Mouse (Mus musculus): Measurements from ENCODE around the gene Ncl.
A peak's percentile ranks its signal among the peaks of the same experiment; 100 is the strongest.

Gene Ncl

DNA sequence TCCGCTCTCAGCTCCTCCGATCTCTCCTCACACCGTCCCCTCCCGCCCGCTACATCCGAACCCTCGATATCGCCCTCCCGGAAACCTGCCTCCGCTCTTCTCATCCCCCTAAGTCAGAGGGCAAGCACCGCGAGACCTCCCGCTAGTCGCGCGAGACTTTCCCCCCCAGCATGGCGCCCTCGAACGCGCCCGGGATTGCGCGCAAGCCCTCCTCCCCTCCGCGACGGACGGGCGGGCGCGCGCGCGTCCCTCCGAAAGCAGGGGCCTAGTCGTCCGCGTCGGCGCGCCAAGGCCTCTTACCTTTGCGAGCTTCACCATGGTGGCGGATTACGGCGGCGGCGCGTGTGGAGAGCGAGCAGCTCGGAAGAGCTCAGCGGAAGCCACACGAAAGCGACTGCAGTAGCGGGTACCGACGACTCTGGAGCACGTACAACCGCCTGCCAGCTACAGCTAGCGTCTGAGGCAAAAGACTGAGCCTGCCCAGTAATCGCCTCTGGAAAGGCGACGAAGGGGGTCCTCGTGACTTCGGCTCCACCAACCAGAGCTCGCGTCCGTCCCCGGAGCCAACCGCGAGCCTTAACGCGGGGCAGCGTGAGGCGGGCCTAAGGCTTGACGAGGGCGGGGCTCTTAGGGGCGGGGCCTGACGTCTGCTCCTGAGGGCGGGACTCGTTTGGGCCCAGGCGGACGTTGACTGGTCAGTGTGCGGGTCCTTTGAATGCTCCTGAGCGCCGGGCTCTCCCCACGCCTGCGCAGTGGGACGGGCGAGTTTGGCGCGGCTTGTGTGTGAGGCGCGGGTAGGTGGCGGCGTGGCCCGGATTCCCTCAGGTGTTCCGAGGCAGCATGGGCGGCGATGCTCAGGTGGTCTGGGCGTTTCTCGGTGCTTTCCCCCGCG, at the start of gene Ncl:
Ncl (minus strand) TSS at position 495 of the 892 bp plus-strand sequence.
- peak; percentile 99 for DNase-seq (ENCODE audit: low spot score)

DNA sequence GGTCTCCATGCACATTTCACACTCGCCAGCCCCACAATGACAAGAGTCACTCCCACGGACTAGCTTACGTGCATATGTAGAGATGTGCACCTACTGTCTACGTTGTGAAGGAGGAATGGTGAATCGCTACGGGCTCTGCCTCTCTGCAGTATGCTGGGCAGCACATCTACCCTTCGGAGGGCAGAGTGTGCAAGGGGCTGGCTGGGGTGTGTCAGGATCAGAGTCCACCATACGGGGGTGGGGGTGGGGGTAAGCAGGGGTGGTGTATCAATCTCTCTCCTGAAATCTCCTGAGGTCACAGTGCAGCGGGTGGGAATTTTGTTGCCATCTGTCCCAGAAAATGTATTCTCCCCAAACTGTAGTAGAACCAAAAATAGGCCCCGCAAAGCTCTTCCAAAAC, 49.3 kb upstream of the Ncl start:
- DNase-seq (ENCODE audit: low spot score): no peak

- DNase-seq (ENCODE audit: low spot score): peak; percentile 49
Measured at GRCm38 (mm10) chr1:86406914-86407313, 47.7 kb upstream of the Ncl start.

GRCm38 (mm10) chr1:86406313-86406712, 47.1 kb upstream of the Ncl start:
- no peak for DNase-seq (ENCODE audit: low spot score)

GRCm38 (mm10) chr1:86404834-86405233, 45.6 kb upstream of the Ncl start:
- DNase-seq (ENCODE audit: low spot score): no peak

DNA sequence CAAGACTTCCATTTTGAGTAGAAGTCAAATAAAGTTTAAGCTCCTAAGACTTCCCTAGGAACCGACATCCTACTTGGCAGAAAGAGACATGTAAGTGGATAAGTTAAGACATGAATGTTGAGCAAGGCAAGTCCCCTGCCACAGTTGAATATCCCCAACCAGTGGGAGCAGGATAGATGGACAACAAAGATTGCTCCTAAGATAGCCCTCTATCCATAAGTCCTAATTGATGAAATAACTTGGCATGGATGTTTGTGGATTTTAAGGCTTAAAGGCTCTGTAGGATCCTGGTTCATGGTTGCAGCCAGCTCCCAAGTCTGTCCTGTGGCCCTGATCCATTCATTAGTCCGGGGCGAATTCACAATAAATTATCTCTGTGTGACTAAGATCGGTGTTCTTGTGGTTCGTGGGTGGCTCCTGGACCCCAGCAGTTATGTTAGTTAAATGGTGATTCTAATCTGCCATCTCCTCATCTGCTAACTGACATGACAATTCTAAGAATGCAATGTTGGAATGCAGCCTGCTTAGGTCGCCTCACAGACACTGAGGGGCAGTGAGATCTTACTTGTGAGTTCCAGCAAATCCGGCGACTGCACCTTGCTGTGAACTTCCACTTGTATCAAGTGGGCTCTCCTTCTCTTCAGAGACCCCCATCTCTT, 41.0 kb upstream of the Ncl start:
- peak; percentile 30 for DNase-seq (ENCODE audit: low spot score)

- no peak for DNase-seq (ENCODE audit: low spot score)
Measured at GRCm38 (mm10) chr1:86399322-86399721, 40.1 kb upstream of the Ncl start.

- no peak for DNase-seq (ENCODE audit: low spot score)
Measured at GRCm38 (mm10) chr1:86398222-86398621, 39.0 kb upstream of the Ncl start.

GRCm38 (mm10) chr1:86397621-86398020, 38.4 kb upstream of the Ncl start:
- DNase-seq (ENCODE audit: low spot score): no peak

GRCm38 (mm10) chr1:86395897-86396296, 36.7 kb upstream of the Ncl start:
- DNase-seq (ENCODE audit: low spot score): no peak

- no peak for DNase-seq (ENCODE audit: low spot score)
Measured at GRCm38 (mm10) chr1:86394246-86394645, 35.0 kb upstream of the Ncl start.

DNA sequence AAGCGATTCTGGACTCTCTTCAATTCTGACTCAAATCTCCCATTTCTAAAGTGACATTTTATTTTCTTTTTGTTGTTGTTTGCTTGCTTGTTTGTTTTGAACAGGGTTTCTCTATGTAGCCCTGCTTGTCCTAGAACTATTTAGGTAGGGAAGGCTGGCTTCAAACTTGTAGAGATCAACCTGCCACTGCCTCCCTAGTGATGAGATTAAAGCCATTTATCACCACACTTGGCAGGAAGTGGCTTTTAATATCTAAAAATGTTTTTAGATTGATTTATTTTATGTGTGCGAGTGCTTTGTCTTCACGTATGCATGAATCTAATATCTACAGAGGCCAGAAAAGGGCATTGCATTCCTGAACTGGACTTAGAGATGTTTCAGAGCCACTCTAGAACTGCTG, 34.0 kb upstream of the Ncl start:
- DNase-seq (ENCODE audit: low spot score): no peak

- peak; percentile 83 for DNase-seq (ENCODE audit: low spot score)
Measured at GRCm38 (mm10) chr1:86391425-86391824, 32.2 kb upstream of the Ncl start.

DNA sequence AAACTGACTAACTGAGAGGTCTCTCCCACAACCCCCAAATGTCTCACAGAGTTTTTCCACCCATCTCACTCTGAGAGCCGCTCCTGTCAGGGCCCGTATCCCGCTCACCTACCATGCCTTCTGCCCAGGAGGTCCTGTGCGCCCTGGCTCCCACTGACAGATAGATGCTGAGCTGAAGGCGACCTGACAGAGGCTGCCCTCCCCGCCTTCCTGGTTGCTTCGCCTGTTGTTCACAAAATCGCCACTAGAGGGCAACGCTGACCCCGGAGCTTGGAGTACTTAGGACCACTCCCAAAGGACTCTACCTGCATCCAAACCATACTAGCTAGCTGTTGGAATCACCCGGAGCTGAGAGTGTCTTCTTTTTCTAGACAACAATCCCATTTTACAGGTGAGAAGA, 30.0 kb upstream of the Ncl start:
- DNase-seq (ENCODE audit: low spot score): peak; percentile 59

- peak; percentile 77 for DNase-seq (ENCODE audit: low spot score)
Measured at GRCm38 (mm10) chr1:86381027-86381426, 21.8 kb upstream of the Ncl start.

DNA sequence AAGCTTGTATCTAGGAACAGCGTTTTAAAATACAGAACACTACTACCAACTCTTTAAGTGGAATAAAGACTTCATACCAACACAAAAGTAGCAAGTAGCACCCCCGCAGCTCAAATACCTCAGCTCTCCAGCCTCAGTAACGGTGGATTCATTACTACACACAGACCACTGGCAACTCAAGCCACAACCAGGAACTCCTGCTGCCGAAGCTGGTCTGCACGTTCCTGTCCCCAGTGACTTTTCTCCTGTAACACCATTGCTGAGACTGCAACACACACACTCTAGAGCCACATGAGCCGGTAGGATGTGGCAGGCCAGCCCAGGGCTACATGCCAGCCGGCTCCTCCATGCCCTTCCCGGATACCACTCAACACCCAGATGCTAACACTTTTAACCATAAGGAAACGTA, 20.0 kb upstream of the Ncl start:
- peak; percentile 28 for DNase-seq (ENCODE audit: low spot score)

- DNase-seq (ENCODE audit: low spot score): no peak
Measured at GRCm38 (mm10) chr1:86378662-86379061, 19.5 kb upstream of the Ncl start.

DNA sequence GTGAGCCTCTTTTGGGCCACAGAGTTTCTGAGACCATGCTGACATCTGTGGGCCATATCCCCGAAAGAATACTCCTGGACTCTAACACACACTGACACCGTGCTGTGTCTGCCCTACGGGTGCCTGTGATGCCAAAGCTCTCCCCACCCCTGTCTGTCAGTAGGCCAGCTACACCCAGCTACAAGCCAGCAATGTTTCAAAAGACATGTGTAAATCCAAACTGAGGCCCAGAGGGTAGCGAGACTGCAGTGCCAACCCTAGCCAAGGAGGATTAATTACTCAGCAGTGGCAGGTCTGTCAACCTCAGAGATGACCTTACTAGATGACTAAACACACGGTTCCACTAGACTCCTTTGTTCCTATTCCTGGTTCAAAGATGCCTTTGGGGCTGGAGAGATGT, 17.2 kb upstream of the Ncl start:
- peak; percentile 54 for DNase-seq (ENCODE audit: low spot score)

DNA sequence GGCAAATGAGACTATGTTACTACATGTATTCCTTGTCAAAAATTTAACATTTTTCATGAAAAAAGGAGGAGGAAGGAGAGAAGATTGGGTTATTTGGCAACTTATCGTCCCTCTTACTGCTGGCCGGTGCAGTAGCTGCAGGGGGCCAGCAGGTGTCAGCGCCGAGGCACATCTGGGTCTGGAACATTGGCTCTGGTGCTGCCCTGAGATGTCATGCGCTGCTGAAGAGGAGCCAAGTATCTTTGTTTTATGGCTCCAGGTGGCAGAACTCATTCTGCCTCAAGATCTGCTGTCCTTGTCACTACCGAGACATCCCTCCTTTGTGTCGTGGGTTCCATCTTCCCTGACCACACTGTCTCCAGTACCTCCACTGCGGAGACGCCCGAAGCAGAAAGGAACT, 12.8 kb upstream of the Ncl start:
- peak; percentile 72 for DNase-seq (ENCODE audit: low spot score)

- no peak for DNase-seq (ENCODE audit: low spot score)
Measured at GRCm38 (mm10) chr1:86368086-86368485, 8.9 kb upstream of the Ncl start.

DNA sequence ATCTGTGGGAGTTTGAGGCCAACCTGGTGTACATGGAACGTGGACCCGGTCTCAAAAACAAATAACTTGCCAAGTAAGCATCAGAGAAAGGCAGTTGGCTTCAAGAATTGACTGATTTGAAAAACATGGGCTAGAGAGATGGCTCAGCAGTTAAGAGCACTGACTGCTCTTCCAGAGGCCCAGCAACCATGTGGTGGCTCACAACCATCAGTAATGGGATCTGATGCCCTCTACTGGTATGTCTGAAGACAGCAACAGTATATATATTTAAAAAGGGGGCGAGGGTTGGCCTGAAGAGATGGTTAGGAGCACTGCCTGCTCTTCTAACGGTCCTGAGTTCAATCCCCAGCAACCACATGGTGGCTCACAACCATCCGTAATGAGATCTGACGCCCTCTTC, 4.5 kb upstream of the Ncl start:
- no peak for DNase-seq (ENCODE audit: low spot score)

DNA sequence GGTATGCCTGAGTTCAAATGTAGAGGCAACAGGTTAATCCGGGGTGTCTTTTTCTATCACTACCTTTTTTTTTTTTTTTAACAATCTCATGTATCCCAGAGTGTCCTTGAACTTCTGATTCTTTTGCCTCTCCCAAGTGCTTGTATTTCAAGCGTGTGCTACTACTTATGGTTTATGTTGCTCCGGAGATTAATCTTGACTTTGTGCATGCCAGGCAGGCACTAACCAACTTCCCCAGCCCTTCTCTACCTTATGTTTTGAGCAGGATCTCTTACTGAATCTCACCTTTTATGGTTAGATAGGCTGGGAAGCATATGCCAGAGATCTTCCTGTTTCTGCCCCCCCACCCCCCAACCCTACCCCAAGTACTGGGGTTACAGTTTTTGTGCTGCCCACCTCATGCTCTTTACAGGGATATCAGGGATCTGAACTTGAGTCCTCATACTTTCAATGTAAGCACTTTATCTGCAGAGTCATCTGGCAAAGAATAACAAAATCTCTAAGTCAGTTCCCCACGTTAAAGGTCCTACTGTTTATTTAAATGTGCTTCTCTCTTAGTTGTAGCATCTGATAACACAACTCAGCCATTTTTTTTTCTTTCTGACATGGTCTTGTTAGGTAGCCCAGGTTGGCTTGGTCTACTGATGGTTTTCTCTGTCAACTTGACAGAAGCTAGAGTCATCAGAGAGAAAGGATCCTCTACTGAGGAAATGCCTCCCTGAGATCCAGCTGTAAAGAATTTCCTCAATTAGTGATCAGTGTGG, 2.8 kb upstream of the Ncl start:
- DNase-seq (ENCODE audit: low spot score): no peak

DNA sequence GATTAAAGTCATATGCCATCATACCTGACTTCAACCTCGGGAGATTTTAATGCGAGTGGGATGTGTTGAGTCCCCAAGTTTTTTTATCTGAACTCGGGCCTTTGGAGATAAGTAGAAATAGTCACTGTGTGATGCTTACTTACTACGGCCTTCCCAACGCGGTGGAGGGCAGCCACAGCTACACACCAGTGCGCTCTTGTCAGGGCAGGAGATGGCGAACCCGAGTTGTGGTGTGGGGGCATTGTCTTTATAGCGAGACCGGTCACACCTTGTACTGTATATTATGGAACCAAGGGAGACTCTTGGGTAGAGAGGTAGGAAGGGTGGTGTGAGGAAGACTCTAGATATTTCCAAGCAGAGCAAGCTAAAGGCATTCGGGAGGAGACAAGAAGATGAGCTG, 1.2 kb upstream of the Ncl start:
- no peak for DNase-seq (ENCODE audit: low spot score)
